10 mouse cellular contexts compared by ENCODE assay signal in the genomic region with DNA sequence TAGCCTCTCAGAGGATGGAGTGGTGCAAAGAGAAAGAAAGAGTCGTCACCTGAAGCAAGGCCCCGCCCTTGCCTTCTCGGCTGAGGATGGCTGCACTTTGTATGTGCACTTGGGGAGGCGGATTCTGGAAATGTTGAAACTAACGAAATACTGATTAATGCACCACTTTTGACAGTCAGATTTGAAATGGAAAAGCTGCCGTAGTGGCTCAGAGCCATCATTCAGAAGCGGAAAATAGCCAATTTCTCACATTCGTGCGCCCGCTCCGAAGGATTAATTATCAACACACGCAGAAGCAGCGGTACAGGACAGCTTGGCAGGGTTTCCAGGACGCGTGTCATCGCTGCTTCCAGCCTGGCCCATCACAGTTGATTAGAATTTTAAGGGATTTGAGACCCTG. TPM values are rescaled to one million over a fixed set of nuclear protein-coding genes. Genes with fewer than 3 reads are reported as not detected.
A peak's percentile ranks its signal among the peaks of the same experiment; 100 is the strongest.
DNase-seq lines count a peak whose midpoint lies in the region; ATAC-seq and TF ChIP-seq lines count a peak whose summit lies in the region.
"Had no signal": no experiment of that assay in that cellular context is flagged by ENCODE, and none has a peak within 500 bp of the region (broad histone marks: within the 10 kb centered on the region; RNA-seq: fewer than 3 reads in every experiment).

No protein-coding gene starts in this region.

- no peak overlapping the region for H3K4me3 ChIP-seq in heart, adult 2 months
- H3K4me3 ChIP-seq in heart, embryonic 10.5 days, result no peak overlapping the region
- peak overlapping the region; percentile 16 for H3K4me3 ChIP-seq in megakaryocyte, embryonic 14.5 days (replicated peaks)
- H3K4me3 ChIP-seq in midbrain, postnatal 0 days (ENCODE audit: low read depth, low read length), result no peak overlapping the region
- H3K4me3 ChIP-seq: heart, embryonic 15.5 days had no signal

- H3K36me3 ChIP-seq in heart, adult 2 months (ENCODE audit: control insufficient read depth, insufficient read depth, low read length), result peaks cover 6% of the 10 kb centered on the region; the same call in 1 of the 2 replicates
- peaks cover 36% of the 10 kb centered on the region for H3K36me3 ChIP-seq in heart, embryonic 10.5 days
- H3K36me3 ChIP-seq in megakaryocyte, embryonic 14.5 days (replicated peaks; ENCODE audit: low read length), result peaks cover 79% of the 10 kb centered on the region
- H3K36me3 ChIP-seq in midbrain, postnatal 0 days (ENCODE audit: insufficient read depth, low read length), result peaks cover 6% of the 10 kb centered on the region; the same call in 1 of the 2 replicates

- ATAC-seq in megakaryocyte, adult 5-6 weeks (ENCODE audit: poor library complexity, severe bottlenecking), result no peak
- no peak for ATAC-seq in midbrain, postnatal 0 days (ENCODE audit: low FRiP score)
- ATAC-seq in megakaryocyte-erythroid progenitor cell, adult 5-6 weeks (replicated peaks; ENCODE audit: low FRiP score, low TSS enrichment, poor library complexity, severe bottlenecking), result no peak
- ATAC-seq: CD4-positive, CD25-positive, alpha-beta regulatory T cell, adult 4 months had no signal

- no peaks in the 10 kb centered on the region for H3K27me3 ChIP-seq in heart, adult 2 months (ENCODE audit: control insufficient read depth, insufficient read depth, low read length)
- peaks cover 29% of the 10 kb centered on the region for H3K27me3 ChIP-seq in heart, embryonic 10.5 days (ENCODE audit: insufficient read depth, poor library complexity, severe bottlenecking)
- no peaks in the 10 kb centered on the region for H3K27me3 ChIP-seq in megakaryocyte, embryonic 14.5 days (replicated peaks)
- no peaks in the 10 kb centered on the region for H3K27me3 ChIP-seq in midbrain, postnatal 0 days (ENCODE audit: insufficient read depth, low read length)
- H3K27me3 ChIP-seq: heart, embryonic 15.5 days had no signal

- no peaks in the 10 kb centered on the region for H3K9me3 ChIP-seq in heart, embryonic 10.5 days
- peaks cover 12% of the 10 kb centered on the region for H3K9me3 ChIP-seq in megakaryocyte, embryonic 14.5 days
- no peaks in the 10 kb centered on the region for H3K9me3 ChIP-seq in midbrain, postnatal 0 days (ENCODE audit: low read length)
- H3K9me3 ChIP-seq: heart, embryonic 15.5 days had no signal

- no peak overlapping the region for H3K9ac ChIP-seq in heart, adult 2 months (ENCODE audit: low read depth, low read length)
- no peak overlapping the region for H3K9ac ChIP-seq in midbrain, postnatal 0 days (replicated peaks; ENCODE audit: low read length, poor library complexity, severe bottlenecking)
- H3K9ac ChIP-seq: heart, embryonic 15.5 days had no signal

- H3K79me2 ChIP-seq in heart, adult 2 months (replicated peaks; ENCODE audit: control insufficient read depth, insufficient read depth, low read length), result no peaks in the 10 kb centered on the region

- intact Hi-C loops in heart, adult 2 months (cut with DNase I), result no loop called here

- whole genome bisulfite sequencing in heart, adult 2 months, result 62% methylated on average over 16 of the region's 16 CpGs
- 79% methylated on average over 16 of the region's 16 CpGs for WGBS in heart, embryonic 10.5 days
- 40% methylated on average over 16 of the region's 16 CpGs for WGBS in midbrain, postnatal 0 days

- DNase-seq in heart, adult 2 months, result peak; percentile 48 to 65
- no peak for DNase-seq in heart, embryonic 10.5 days (ENCODE audit: low spot score)
- peak; percentile 53 to 77 for DNase-seq in layer of hippocampus, adult 8-10 months (ENCODE audit: low spot score in 2 of 2)
- no peak for DNase-seq in midbrain, postnatal 0 days (ENCODE audit: low spot score)
- no peak for DNase-seq in left cerebral cortex, adult 8-10 months (ENCODE audit: low spot score in 2 of 2)

- H3K4me1 ChIP-seq in heart, adult 2 months (ENCODE audit: control insufficient read depth, insufficient read depth, low read length), result peaks cover 24% of the 10 kb centered on the region
- peaks cover 41% of the 10 kb centered on the region for H3K4me1 ChIP-seq in heart, embryonic 10.5 days
- H3K4me1 ChIP-seq in megakaryocyte, embryonic 14.5 days, result peaks cover 99% of the 10 kb centered on the region
- H3K4me1 ChIP-seq in midbrain, postnatal 0 days (ENCODE audit: insufficient read depth, low read length), result peaks cover 4% of the 10 kb centered on the region

- no peak overlapping the region for H3K4me2 ChIP-seq in midbrain, postnatal 0 days (ENCODE audit: low read depth, low read length, poor library complexity, severe bottlenecking)

- TF ChIP-seq EP300 in heart, adult 2 months (IDR thresholded peaks at IDR 0.05; ENCODE audit: insufficient read depth, low read depth, low read length), result no peak

- TF ChIP-seq CTCF in heart, adult 2 months (IDR thresholded peaks at IDR 0.05), result no peak
- no peak for TF ChIP-seq CTCF in midbrain, postnatal 0 days (IDR thresholded peaks at IDR 0.05)

- peak overlapping the region; percentile 94 for H3K27ac ChIP-seq in heart, adult 2 months
- H3K27ac ChIP-seq in heart, embryonic 10.5 days, result no peak overlapping the region
- peak overlapping the region; percentile 8; the same call in 1 of the 2 replicates for H3K27ac ChIP-seq in midbrain, postnatal 0 days (ENCODE audit: low read depth, low read length)
- H3K27ac ChIP-seq: heart, embryonic 15.5 days had no signal

- no peak for TF ChIP-seq POLR2A in heart, adult 2 months (IDR thresholded peaks at IDR 0.05; ENCODE audit: insufficient read depth, low read depth, low read length)

RNA-seq across cellular contexts. Expression of a gene that starts 47.5 kb away (rescaled TPM):
- 10 to 100 TPM; 24.2 to 30.6 TPM for total RNA-seq in heart, adult 2 months (2021)
- polyA plus RNA-seq in heart, adult 2 months (2012; rRNA removed), result 22.5 and 32.1 TPM in 2 replicates
- 5.7 and 13.7 TPM in 2 replicates for polyA plus RNA-seq in heart, embryonic 10.5 days (2016; fragmentation: Nextera tagmentation; extraction: Ambion mirVana)
- polyA plus RNA-seq in megakaryocyte, embryonic 14.5 days (2012; ENCODE audit: insufficient read depth, low replicate concordance), result 0.23 and 1.4 TPM in 2 replicates
- total RNA-seq in megakaryocyte, adult 5-6 weeks (2015), result 0.18 TPM in 1 of 2 replicates, not detected in the other
- 0.04 and 0.08 TPM in 2 replicates for total RNA-seq in megakaryocyte, adult 5-6 weeks (2017)
- 10 to 100 TPM in 2 of 4 experiments, 1 to 10 TPM in 2; 7.0 to 13.4 (median 9.5) TPM for total RNA-seq in layer of hippocampus, adult 8-10 months (2022)
- 42.4 and 43.9 TPM in 2 replicates for total RNA-seq in midbrain, postnatal 0 days (2014; rRNA removed)
- 5.2 and 5.7 TPM in 2 replicates for polyA plus RNA-seq in midbrain, postnatal 0 days (2015; fragmentation: Nextera tagmentation; extraction: Ambion mirVana)
- total RNA-seq in left cerebral cortex, adult 8-10 months (2022), result 10 to 100 TPM in 2 of 4 experiments, 1 to 10 TPM in 2; 8.6 to 12.2 (median 9.7) TPM
- total RNA-seq in megakaryocyte-erythroid progenitor cell, adult 5-6 weeks (2014; fragmentation: Nextera tagmentation), result not detected in 2 replicates
- 0.04 TPM in 1 of 2 replicates, not detected in the other for total RNA-seq in megakaryocyte-erythroid progenitor cell, adult 5-6 weeks (2017)

Comparison
In these comparisons a context has a peak if more than half of its experiments do, and no peak if none do; other contexts are left out.
1. DNase-seq: peak in heart, adult 2 months (2 of 2) and layer of hippocampus, adult 8-10 months (2 of 2); none in heart, embryonic 10.5 days (single experiment), midbrain, postnatal 0 days (single experiment) and left cerebral cortex, adult 8-10 months (0 of 2).
2. RNA of a gene that starts 47.5 kb away (total RNA-seq): 42.4 to 43.9 TPM in midbrain, postnatal 0 days, 24.2 to 30.6 TPM in heart, adult 2 months, 7.0 to 13.4 TPM in layer of hippocampus, adult 8-10 months and 8.6 to 12.2 TPM in left cerebral cortex, adult 8-10 months; 0.04 to 0.18 TPM in megakaryocyte, adult 5-6 weeks and 0.04 TPM in megakaryocyte-erythroid progenitor cell, adult 5-6 weeks; every median in the first group is over 4 times any median in the second.